ENCODE assay signal across 8 mouse cellular contexts in the genomic region with DNA sequence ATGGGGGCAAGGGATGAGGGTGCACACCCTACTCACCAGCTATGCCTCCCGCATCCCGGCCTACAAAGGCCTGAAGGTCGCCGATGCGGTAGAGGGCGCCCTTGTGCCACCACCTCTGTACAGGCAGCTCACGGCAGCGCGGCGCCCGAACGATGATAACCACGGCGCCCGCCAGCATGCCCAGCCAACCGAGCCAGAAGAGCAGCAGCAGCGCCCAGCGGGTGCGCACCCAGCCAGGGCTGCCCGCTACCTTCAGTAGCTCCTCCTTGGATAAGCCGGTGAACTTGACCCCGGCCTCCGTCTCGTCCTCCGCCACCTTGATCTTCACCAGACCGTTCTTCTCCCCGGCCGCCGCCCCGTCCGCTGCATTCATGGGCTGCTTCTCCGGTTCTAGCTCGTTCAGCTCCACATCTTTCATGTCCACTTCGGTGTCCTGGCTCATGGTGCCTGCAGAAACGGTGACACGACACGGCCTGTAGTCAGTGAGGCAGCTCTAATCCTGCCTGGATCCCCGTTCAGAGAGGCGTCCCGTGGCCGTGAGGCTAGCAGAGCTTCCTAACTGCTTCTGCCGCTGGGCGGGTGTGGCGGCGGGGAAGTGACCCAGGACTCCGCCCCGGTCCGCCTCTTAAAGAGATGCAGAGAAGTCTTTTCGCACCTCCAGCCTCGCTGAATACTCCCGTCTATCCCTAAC. TPM values are rescaled to one million over a fixed set of nuclear protein-coding genes. Genes with fewer than 3 reads are reported as not detected.
DNase-seq lines count a peak whose midpoint lies in the region; ATAC-seq and TF ChIP-seq lines count a peak whose summit lies in the region.

No protein-coding gene starts in this region.

- H3K4me1 ChIP-seq in forebrain, embryonic 11.5 days (replicated peaks; ENCODE audit: control insufficient read depth, insufficient read depth, low read length), result peaks cover 2% of the 10 kb centered on the region; the same call in 1 of the 2 replicates
- peaks cover 29% of the 10 kb centered on the region for H3K4me1 ChIP-seq in heart, embryonic 16.5 days (ENCODE audit: control insufficient read depth, insufficient read depth, low read length)
- H3K4me1 ChIP-seq in liver, embryonic 14.5 days (replicated peaks; ENCODE audit: control insufficient read depth in 2 of 2, insufficient read depth in 2 of 2, low read length in 1 of 2), result peaks cover 49 to 56% of the 10 kb centered on the region in 2 experiments
- H3K4me1 ChIP-seq in stomach, embryonic 15.5 days, result peaks cover 19% of the 10 kb centered on the region

- peaks cover 10% of the 10 kb centered on the region for H3K36me3 ChIP-seq in forebrain, embryonic 11.5 days (ENCODE audit: control insufficient read depth, insufficient read depth, low read length)
- H3K36me3 ChIP-seq in heart, embryonic 16.5 days (ENCODE audit: control insufficient read depth, insufficient read depth), result peaks cover 19% of the 10 kb centered on the region
- peaks cover 43% of the 10 kb centered on the region for H3K36me3 ChIP-seq in liver, embryonic 14.5 days (replicated peaks; ENCODE audit: control insufficient read depth, insufficient read depth, low read depth)
- H3K36me3 ChIP-seq in stomach, embryonic 15.5 days, result peaks cover 16% of the 10 kb centered on the region

- H3K4me2 ChIP-seq in forebrain, embryonic 11.5 days (ENCODE audit: low read depth, low read length, severe bottlenecking), result peak overlapping the region; percentile 59
- peak overlapping the region; percentile 65 for H3K4me2 ChIP-seq in heart, embryonic 16.5 days (ENCODE audit: low read depth, low read length)
- peak overlapping the region; percentile 98 for H3K4me2 ChIP-seq in liver, embryonic 14.5 days (ENCODE audit: low read depth)
- H3K4me2 ChIP-seq in stomach, embryonic 15.5 days, result peak overlapping the region; percentile 73

- DNase-seq in c-Kit-positive CD71-negative TER-119-negative erythroid progenitor cells, embryonic 14.5 days (ENCODE audit: low read depth), result peak; percentile 83
- peak; percentile 96 for DNase-seq in forebrain, embryonic 11.5 days (ENCODE audit: low spot score)
- DNase-seq in kidney, postnatal 36 days, result peak; percentile 96 to 97
- peak; percentile 81 to 86 (median 85) for DNase-seq in liver, embryonic 14.5 days (ENCODE audit: low read depth in 3 of 3, low spot score in 3 of 3)
- peak; percentile 90 for DNase-seq in neural tube, embryonic 10.5 days (ENCODE audit: extremely low spot score, low spot score)

- H3K27ac ChIP-seq in forebrain, embryonic 11.5 days (ENCODE audit: low read depth, low read length), result peak overlapping the region; percentile 62
- H3K27ac ChIP-seq in heart, embryonic 16.5 days (ENCODE audit: low read length), result peak overlapping the region; percentile 97
- peak overlapping the region; percentile 99 for H3K27ac ChIP-seq in liver, embryonic 14.5 days
- peak overlapping the region; percentile 92 for H3K27ac ChIP-seq in stomach, embryonic 15.5 days

- H3K4me3 ChIP-seq in forebrain, embryonic 11.5 days (ENCODE audit: low read depth, low read length), result peak overlapping the region; percentile 89
- peak overlapping the region; percentile 93 for H3K4me3 ChIP-seq in heart, embryonic 16.5 days (ENCODE audit: low read length)
- peak overlapping the region; percentile 98 to 99 for H3K4me3 ChIP-seq in liver, embryonic 14.5 days (ENCODE audit: insufficient read depth in 1 of 2, low read depth in 2 of 2, low read length in 2 of 2)
- peak overlapping the region; percentile 92 for H3K4me3 ChIP-seq in stomach, embryonic 15.5 days (replicated peaks)

- TF ChIP-seq EP300 in liver, embryonic 14.5 days (IDR thresholded peaks at IDR 0.05; ENCODE audit: low read depth), result peak; percentile 32

- no peaks in the 10 kb centered on the region for H3K27me3 ChIP-seq in forebrain, embryonic 11.5 days (ENCODE audit: control insufficient read depth, insufficient read depth, low read length)
- H3K27me3 ChIP-seq in heart, embryonic 16.5 days (ENCODE audit: control insufficient read depth, insufficient read depth, low read length), result no peaks in the 10 kb centered on the region
- no peaks in the 10 kb centered on the region for H3K27me3 ChIP-seq in liver, embryonic 14.5 days (ENCODE audit: control insufficient read depth, insufficient read depth, low read length)
- H3K27me3 ChIP-seq in stomach, embryonic 15.5 days (replicated peaks), result no peaks in the 10 kb centered on the region

- peak; percentile 96 for TF ChIP-seq CTCF in liver, embryonic 14.5 days (IDR thresholded peaks at IDR 0.05; ENCODE audit: low read depth)

- peak overlapping the region; percentile 94 for H3K9ac ChIP-seq in forebrain, embryonic 11.5 days (ENCODE audit: low read length)
- H3K9ac ChIP-seq in heart, embryonic 16.5 days (ENCODE audit: low read length), result peak overlapping the region; percentile 94
- peak overlapping the region; percentile 99 for H3K9ac ChIP-seq in liver, embryonic 14.5 days (replicated peaks)
- peak overlapping the region; percentile 70 for H3K9ac ChIP-seq in stomach, embryonic 15.5 days

- no peaks in the 10 kb centered on the region for H3K9me3 ChIP-seq in forebrain, embryonic 11.5 days (ENCODE audit: control insufficient read depth, low read length)
- no peaks in the 10 kb centered on the region for H3K9me3 ChIP-seq in heart, embryonic 16.5 days (replicated peaks; ENCODE audit: control insufficient read depth, low read length)
- no peaks in the 10 kb centered on the region for H3K9me3 ChIP-seq in liver, embryonic 14.5 days (ENCODE audit: control insufficient read depth, low read length)
- H3K9me3 ChIP-seq in stomach, embryonic 15.5 days, result no peaks in the 10 kb centered on the region

- under 1% methylated on average over 51 of the region's 51 CpGs for WGBS in forebrain, embryonic 11.5 days
- under 1% methylated on average over 51 of the region's 51 CpGs for whole genome bisulfite sequencing in heart, embryonic 16.5 days
- under 1% methylated on average over 51 of the region's 51 CpGs for WGBS in liver, embryonic 14.5 days (ENCODE audit: insufficient replicate concordance)
- under 1% methylated on average over 51 of the region's 51 CpGs for WGBS in stomach, embryonic 15.5 days

- ATAC-seq in CD4-positive, CD25-positive, alpha-beta regulatory T cell, adult 4 months, result peak; percentile 62
- ATAC-seq in forebrain, embryonic 11.5 days (replicated peaks; ENCODE audit: low FRiP score), result peak; percentile 95
- peak; percentile 88 for ATAC-seq in heart, embryonic 16.5 days (replicated peaks; ENCODE audit: extremely low read depth, insufficient read depth, low FRiP score)
- ATAC-seq in liver, embryonic 14.5 days (ENCODE audit: insufficient read depth), result peak; percentile 82
- ATAC-seq in stomach, embryonic 15.5 days (ENCODE audit: insufficient read depth, low FRiP score, low read depth), result peak; percentile 90

RNA-seq across cellular contexts. Expression of a gene that starts 9.7 kb away (rescaled TPM):
- polyA plus RNA-seq in CD4-positive, CD25-positive, alpha-beta regulatory T cell, adult 4 months (2017; shearing (Covaris generic)), result 10 to 100 TPM; 63.7 to 85.1 TPM
- 132 and 143 TPM in 2 replicates for polyA plus RNA-seq in forebrain, embryonic 11.5 days (2014; fragmentation: Nextera tagmentation; extraction: Ambion mirVana)
- 66.4 and 68.8 TPM in 2 replicates for polyA plus RNA-seq in heart, embryonic 16.5 days (2015; fragmentation: Nextera tagmentation; extraction: Ambion mirVana)
- polyA plus RNA-seq in liver, embryonic 14.5 days (2012; rRNA removed), result 78.4 and 82.2 TPM in 2 replicates
- polyA plus RNA-seq in liver, embryonic 14.5 days (2014; fragmentation: Nextera tagmentation; extraction: Ambion mirVana), result 88.5 and 89.1 TPM in 2 replicates
- polyA plus RNA-seq in stomach, embryonic 15.5 days (2015; fragmentation: Nextera tagmentation; extraction: Ambion mirVana), result 111 and 122 TPM in 2 replicates

RNA-seq across cellular contexts. Expression of a gene that starts 22.2 kb away (rescaled TPM):
- 10 to 100 TPM; 72.5 to 92.2 TPM for polyA plus RNA-seq in CD4-positive, CD25-positive, alpha-beta regulatory T cell, adult 4 months (2017; shearing (Covaris generic))
- polyA plus RNA-seq in forebrain, embryonic 11.5 days (2014; fragmentation: Nextera tagmentation; extraction: Ambion mirVana), result 79.5 and 89.2 TPM in 2 replicates
- 53.5 and 54.9 TPM in 2 replicates for polyA plus RNA-seq in heart, embryonic 16.5 days (2015; fragmentation: Nextera tagmentation; extraction: Ambion mirVana)
- 27.7 and 34.1 TPM in 2 replicates for polyA plus RNA-seq in liver, embryonic 14.5 days (2012; rRNA removed)
- polyA plus RNA-seq in liver, embryonic 14.5 days (2014; fragmentation: Nextera tagmentation; extraction: Ambion mirVana), result 51.6 and 57.6 TPM in 2 replicates
- polyA plus RNA-seq in stomach, embryonic 15.5 days (2015; fragmentation: Nextera tagmentation; extraction: Ambion mirVana), result 76.3 and 90.4 TPM in 2 replicates

RNA-seq across cellular contexts. Expression of a gene that starts 27.1 kb away (rescaled TPM):
- polyA plus RNA-seq in CD4-positive, CD25-positive, alpha-beta regulatory T cell, adult 4 months (2017; shearing (Covaris generic)), result under 1 TPM in 1 of 2 experiments, not detected in 1; 0.75 TPM
- 2.3 and 3.1 TPM in 2 replicates for polyA plus RNA-seq in forebrain, embryonic 11.5 days (2014; fragmentation: Nextera tagmentation; extraction: Ambion mirVana)
- polyA plus RNA-seq in heart, embryonic 16.5 days (2015; fragmentation: Nextera tagmentation; extraction: Ambion mirVana), result 0.63 and 0.74 TPM in 2 replicates
- polyA plus RNA-seq in liver, embryonic 14.5 days (2012; rRNA removed), result 0.65 and 0.78 TPM in 2 replicates
- polyA plus RNA-seq in liver, embryonic 14.5 days (2014; fragmentation: Nextera tagmentation; extraction: Ambion mirVana), result 0.34 and 0.63 TPM in 2 replicates
- 1.4 and 1.7 TPM in 2 replicates for polyA plus RNA-seq in stomach, embryonic 15.5 days (2015; fragmentation: Nextera tagmentation; extraction: Ambion mirVana)

RNA-seq across cellular contexts. Expression of a gene that starts 27.8 kb away (rescaled TPM):
- polyA plus RNA-seq in CD4-positive, CD25-positive, alpha-beta regulatory T cell, adult 4 months (2017; shearing (Covaris generic)), result 100 to 1,000 TPM; 132 to 165 TPM
- 88.4 and 93.8 TPM in 2 replicates for polyA plus RNA-seq in forebrain, embryonic 11.5 days (2014; fragmentation: Nextera tagmentation; extraction: Ambion mirVana)
- polyA plus RNA-seq in heart, embryonic 16.5 days (2015; fragmentation: Nextera tagmentation; extraction: Ambion mirVana), result 91.5 and 91.7 TPM in 2 replicates
- polyA plus RNA-seq in liver, embryonic 14.5 days (2012; rRNA removed), result 29.9 and 32.0 TPM in 2 replicates
- polyA plus RNA-seq in liver, embryonic 14.5 days (2014; fragmentation: Nextera tagmentation; extraction: Ambion mirVana), result 36.7 and 36.9 TPM in 2 replicates
- polyA plus RNA-seq in stomach, embryonic 15.5 days (2015; fragmentation: Nextera tagmentation; extraction: Ambion mirVana), result 132 and 134 TPM in 2 replicates

RNA-seq across cellular contexts. Expression of a gene that starts 43.4 kb away (rescaled TPM):
- 100 to 1,000 TPM; 163 to 188 TPM for polyA plus RNA-seq in CD4-positive, CD25-positive, alpha-beta regulatory T cell, adult 4 months (2017; shearing (Covaris generic))
- polyA plus RNA-seq in forebrain, embryonic 11.5 days (2014; fragmentation: Nextera tagmentation; extraction: Ambion mirVana), result 238 and 247 TPM in 2 replicates
- polyA plus RNA-seq in heart, embryonic 16.5 days (2015; fragmentation: Nextera tagmentation; extraction: Ambion mirVana), result 134 and 145 TPM in 2 replicates
- 66.2 and 90.9 TPM in 2 replicates for polyA plus RNA-seq in liver, embryonic 14.5 days (2012; rRNA removed)
- polyA plus RNA-seq in liver, embryonic 14.5 days (2014; fragmentation: Nextera tagmentation; extraction: Ambion mirVana), result 77.4 and 84.9 TPM in 2 replicates
- polyA plus RNA-seq in stomach, embryonic 15.5 days (2015; fragmentation: Nextera tagmentation; extraction: Ambion mirVana), result 159 and 160 TPM in 2 replicates

Comparison
In these comparisons a context has a peak if more than half of its experiments do, and no peak if none do; other contexts are left out.
1. Peak in every context shown above with its lines: DNase-seq, ATAC-seq, H3K4me3 ChIP-seq and H3K27ac ChIP-seq.